Mouse (Mus musculus) kidney, embryonic 14.5 days (tissue): ENCODE data around the gene Abr. TPM values are rescaled to one million over a fixed set of nuclear protein-coding genes. Genes with fewer than 3 reads are reported as not detected.
A peak's percentile ranks its signal among the peaks of the same experiment; 100 is the strongest.

Source experiments
- ATAC-seq: fragments of 200-750 bp; cut with Nextera tagmentation; 2 replicates; pipeline ENCODE4 v1.8.0; 2017; ENCODE audit warnings: moderate number of reproducible peaks, mild to moderate bottlenecking, moderate TSS enrichment, moderate library complexity; ENCODE audit not compliant: low FRiP score, low TSS enrichment
- H3K27ac ChIP-seq: fragments of 300-500 bp; sonication (generic); 2 replicates; pipeline ENCODE4 v1.5.1; 2014; ENCODE audit warnings: low read depth, mild to moderate bottlenecking, low read length, moderate library complexity, mixed read lengths
- H3K27me3 ChIP-seq: fragments of 300-500 bp; sonication (generic); 2 replicates; pipeline ENCODE4 v1.6.1; 2014; ENCODE audit warnings: mild to moderate bottlenecking, low read length; ENCODE audit not compliant: control insufficient read depth, insufficient read depth
- H3K36me3 ChIP-seq: fragments of 300-500 bp; sonication (generic); 2 replicates; pipeline ENCODE4 v1.6.1; 2014; ENCODE audit warnings: low read length, mixed read lengths; ENCODE audit not compliant: control insufficient read depth, insufficient read depth
- H3K4me1 ChIP-seq: fragments of 300-500 bp; sonication (generic); 2 replicates; pipeline ENCODE4 v1.6.1; 2014; ENCODE audit warnings: low read length, mixed read lengths; ENCODE audit not compliant: control insufficient read depth, insufficient read depth
- H3K4me2 ChIP-seq: fragments of 300-500 bp; sonication (generic); replicated peaks from 2 replicates; pipeline ENCODE4 v1.6.1; 2014; ENCODE audit warnings: low read depth, mild to moderate bottlenecking, low read length
- H3K4me3 ChIP-seq: fragments of 300-500 bp; sonication (generic); 2 replicates; pipeline ENCODE4 v1.5.1; 2014; ENCODE audit warnings: mild to moderate bottlenecking, low read length
- H3K9ac ChIP-seq: fragments of 300-500 bp; sonication (generic); 2 replicates; pipeline ENCODE4 v1.6.1; 2014; ENCODE audit warnings: low read depth, mild to moderate bottlenecking, low read length, moderate library complexity
- H3K9me3 ChIP-seq: fragments of 300-500 bp; sonication (generic); 2 replicates; pipeline ENCODE4 v1.6.1; 2016; ENCODE audit warnings: low read length; ENCODE audit not compliant: control insufficient read depth
- WGBS: fragments of 180-500 bp; shearing (Covaris S2); extraction: QIAGEN DNeasy Blood & Tissue Kit; methylation state at CpG from one replicate; pipeline ENCODE4 v1.1.7; 2014; 5-methylcytosine and 5-hydroxymethylcytosine counted together
- polyA plus RNA-seq: library from polyadenylated mRNA; unstranded; fragments of >200 nt; fragmentation: Nextera tagmentation; extraction: Ambion mirVana; gene quantifications from 2 replicates; pipeline ENCODE4 v1.2.1, GENCODE M21; 2014

The Abr gene
- polyA plus RNA-seq, 1 experiment from 2014 or later = 57.7 TPM

GRCm38 (mm10) chr11:76477095-76477525 lies 145.0 kb downstream of the Abr start:
- Histone ChIP-seq H3K4me3 (no peak overlapping the region), H3K27ac (peak overlapping the region; percentile 48; the same call in 1 of the 2 replicates), H3K9me3 (no peaks in the 10 kb centered on the region), H3K36me3 (peaks cover 27% of the 10 kb centered on the region), H3K27me3 (no peaks in the 10 kb centered on the region), H3K4me2 (no peak overlapping the region), H3K9ac (no peak overlapping the region), H3K4me1 (0 out of 2 replicates have a peak, but pooled peaks cover 7% of the 10 kb centered on the region)
- ATAC-seq = peak; percentile 65
- WGBS = 20% methylated on average over 5 of the region's 5 CpGs

DNA sequence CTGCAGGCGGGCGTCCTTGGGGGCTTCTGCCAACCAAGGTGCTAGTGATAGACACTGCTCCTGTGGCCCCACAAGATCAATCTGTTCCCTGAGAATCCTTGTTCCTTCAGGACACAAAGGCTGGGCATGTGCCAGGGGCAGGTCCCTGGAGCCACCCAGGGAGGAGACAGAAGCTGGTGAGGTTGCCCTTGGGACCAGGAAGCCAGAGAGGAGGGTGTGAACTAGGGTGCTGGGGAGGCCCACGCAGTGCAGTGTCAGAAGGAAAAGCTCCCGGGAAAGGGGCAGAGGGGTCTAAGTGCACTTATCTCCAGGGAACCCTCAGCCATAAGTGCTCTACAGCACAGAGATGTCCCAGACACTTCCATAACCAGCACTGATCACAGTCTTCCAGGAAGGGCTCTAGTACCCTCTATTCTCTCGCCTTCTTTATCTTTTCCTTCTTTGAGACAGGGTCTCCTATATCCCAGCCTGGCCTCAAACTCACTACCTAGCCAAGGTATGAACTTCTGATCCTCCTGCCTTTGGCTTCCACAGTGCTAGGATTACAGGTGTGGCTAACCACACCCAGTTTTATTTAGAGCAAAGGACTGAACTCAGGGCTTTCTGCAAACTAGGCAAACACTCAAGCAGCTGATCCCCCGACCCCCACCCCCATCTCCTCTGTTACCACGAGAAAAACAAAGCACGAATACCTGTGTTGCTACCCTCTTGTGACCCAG lies 145.6 kb downstream of the Abr start:
- no peaks in the 10 kb centered on the region for H3K27me3 ChIP-seq
- no peak overlapping the region for H3K4me3 ChIP-seq
- H3K4me2 ChIP-seq = no peak overlapping the region
- H3K36me3 ChIP-seq = peaks cover 29% of the 10 kb centered on the region
- no peaks in the 10 kb centered on the region for H3K9me3 ChIP-seq
- ATAC-seq = peak; percentile 14
- 63% methylated on average over 8 of the region's 8 CpGs for WGBS
- H3K4me1 ChIP-seq = 0 out of 2 replicates have a peak, but pooled peaks cover 5% of the 10 kb centered on the region
- H3K27ac ChIP-seq = no peak overlapping the region; the same call in 1 of the 2 replicates
- no peak overlapping the region for H3K9ac ChIP-seq

DNA sequence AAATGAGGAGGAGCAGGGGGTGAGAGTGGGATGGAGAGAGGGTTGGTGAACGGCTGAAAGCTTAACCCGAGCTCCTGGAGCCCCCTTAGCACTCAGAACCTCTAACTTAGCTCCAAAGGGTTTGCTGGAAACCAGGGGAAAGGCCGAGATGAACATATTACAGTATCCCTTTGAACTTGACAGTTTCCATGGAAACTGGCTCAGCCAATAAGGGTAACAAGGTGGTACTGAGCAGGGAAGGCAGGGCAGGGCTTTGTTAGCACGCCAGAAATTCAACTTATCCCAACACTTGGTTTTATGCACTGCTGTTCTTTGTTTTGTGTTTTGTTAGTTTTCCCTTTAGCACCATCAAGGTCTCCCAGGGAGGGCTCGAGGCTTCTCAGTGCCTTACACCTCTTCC lies 149.5 kb downstream of the Abr start:
- no peak overlapping the region for H3K9ac ChIP-seq
- peaks cover 28% of the 10 kb centered on the region for H3K4me1 ChIP-seq
- H3K27ac ChIP-seq = no peak overlapping the region
- 28% methylated on average over 5 of the region's 5 CpGs for WGBS
- H3K9me3 ChIP-seq = no peaks in the 10 kb centered on the region
- H3K4me3 ChIP-seq = no peak overlapping the region
- H3K27me3 ChIP-seq = no peaks in the 10 kb centered on the region
- no peak for ATAC-seq
- H3K4me2 ChIP-seq = no peak overlapping the region
- peaks cover 15% of the 10 kb centered on the region for H3K36me3 ChIP-seq

DNA sequence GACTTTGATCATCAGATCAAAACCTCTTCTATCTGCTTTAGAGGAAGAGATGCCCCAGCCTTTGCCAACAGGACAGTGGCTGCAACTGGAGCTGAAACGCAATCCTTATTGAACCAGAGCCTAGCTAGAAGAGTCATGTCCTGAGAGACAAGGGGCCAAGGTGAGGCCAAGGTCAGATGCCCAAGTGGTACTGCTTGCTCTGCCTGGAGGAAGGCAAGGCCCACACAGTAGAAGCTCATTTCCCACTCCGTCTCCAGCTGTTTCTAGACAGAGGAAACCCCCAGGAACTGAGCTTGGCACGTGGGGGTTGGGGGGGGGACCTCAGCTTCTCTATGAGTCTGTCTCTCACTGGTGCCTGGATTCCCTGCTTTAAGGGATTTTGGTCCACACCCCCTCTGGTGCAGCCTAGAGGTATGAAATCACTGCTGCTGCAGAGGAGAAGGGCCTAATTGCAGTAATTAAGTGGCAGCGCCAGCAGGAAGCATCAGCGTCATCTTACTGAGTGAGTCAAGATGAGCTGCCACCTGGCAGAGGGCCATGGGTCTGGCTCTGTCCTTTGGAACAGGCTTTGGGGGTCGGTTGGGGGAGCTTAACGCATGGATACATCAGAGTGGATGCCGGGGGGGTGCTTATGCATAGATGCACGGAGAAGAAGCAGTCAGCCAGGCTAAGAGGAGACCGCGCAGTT lies 152.7 kb downstream of the Abr start:
- no peaks in the 10 kb centered on the region for H3K9me3 ChIP-seq
- no peaks in the 10 kb centered on the region for H3K27me3 ChIP-seq
- no peak overlapping the region for H3K4me3 ChIP-seq
- H3K4me2 ChIP-seq = no peak overlapping the region
- 40% methylated on average over 11 of the region's 11 CpGs for WGBS
- H3K36me3 ChIP-seq = peaks cover 7% of the 10 kb centered on the region; the same call in 1 of the 2 replicates
- H3K9ac ChIP-seq = 0 out of 2 replicates have a peak overlapping the region, but pooled peaks have one; percentile 1
- H3K27ac ChIP-seq = 0 out of 2 replicates have a peak overlapping the region, but pooled peaks have one; percentile 8
- no peak for ATAC-seq
- H3K4me1 ChIP-seq = peaks cover 41% of the 10 kb centered on the region

- H3K9ac ChIP-seq = no peak overlapping the region; the same call in 1 of the 2 replicates
Measured at GRCm38 (mm10) chr11:76468347-76468746, 153.8 kb downstream of the Abr start.

DNA sequence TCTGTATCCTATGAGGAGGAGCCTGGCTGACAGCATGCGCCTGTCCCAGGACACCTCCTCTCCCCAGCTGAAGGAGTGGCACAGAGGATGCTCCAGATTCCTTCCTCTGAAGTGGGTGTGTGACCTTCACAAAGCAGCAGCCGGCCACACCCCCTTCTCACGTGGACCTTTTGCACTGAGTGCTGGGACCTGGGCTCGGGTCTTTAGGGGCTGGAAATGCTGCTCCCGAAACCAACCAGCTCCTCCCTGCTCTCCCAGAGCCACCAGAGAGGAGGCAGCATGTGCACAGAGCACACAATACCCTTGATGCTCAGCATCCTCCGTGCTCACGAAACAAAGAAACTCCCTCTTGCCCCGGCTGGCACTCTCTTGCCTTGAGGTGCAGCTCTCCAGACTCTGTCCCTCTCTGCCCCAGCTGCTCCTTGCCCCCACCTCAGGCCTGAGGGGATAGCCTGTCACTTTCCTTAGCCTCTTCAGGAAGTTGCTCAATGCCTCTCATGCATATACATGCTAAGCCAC lies 154.6 kb downstream of the Abr start:
- ATAC-seq = 0 out of 2 replicates have a peak, but pooled peaks have one; percentile 3
- H3K4me3 ChIP-seq = no peak overlapping the region
- H3K4me2 ChIP-seq = no peak overlapping the region; the same call in 1 of the 2 replicates
- peaks cover 16% of the 10 kb centered on the region for H3K36me3 ChIP-seq
- H3K9me3 ChIP-seq = no peaks in the 10 kb centered on the region
- no peak overlapping the region; the same call in 1 of the 2 replicates for H3K9ac ChIP-seq
- 22% methylated on average over 8 of the region's 8 CpGs for WGBS
- H3K27me3 ChIP-seq = no peaks in the 10 kb centered on the region
- peaks cover 41% of the 10 kb centered on the region for H3K4me1 ChIP-seq
- H3K27ac ChIP-seq = peak overlapping the region; percentile 42; the same call in 1 of the 2 replicates

More at GRCm38 (mm10) chr11:76468347-76468746, 153.8 kb downstream of the Abr start:
- Histone ChIP-seq H3K4me2 (no peak overlapping the region), H3K36me3 (peaks cover 9% of the 10 kb centered on the region), H3K4me1 (peaks cover 41% of the 10 kb centered on the region), H3K4me3 (no peak overlapping the region), H3K9me3 (no peaks in the 10 kb centered on the region), H3K27me3 (no peaks in the 10 kb centered on the region), H3K27ac (peak overlapping the region; percentile 3; the same call in 1 of the 2 replicates)
- 10% methylated on average over 6 of the region's 6 CpGs for WGBS
- peak; percentile 47; the same call in 1 of the 2 replicates for ATAC-seq

- H3K36me3 ChIP-seq = peaks cover 20% of the 10 kb centered on the region
- H3K27ac ChIP-seq = peak overlapping the region; percentile 42; the same call in 1 of the 2 replicates
Measured at GRCm38 (mm10) chr11:76467073-76467472, 155.0 kb downstream of the Abr start.

DNA sequence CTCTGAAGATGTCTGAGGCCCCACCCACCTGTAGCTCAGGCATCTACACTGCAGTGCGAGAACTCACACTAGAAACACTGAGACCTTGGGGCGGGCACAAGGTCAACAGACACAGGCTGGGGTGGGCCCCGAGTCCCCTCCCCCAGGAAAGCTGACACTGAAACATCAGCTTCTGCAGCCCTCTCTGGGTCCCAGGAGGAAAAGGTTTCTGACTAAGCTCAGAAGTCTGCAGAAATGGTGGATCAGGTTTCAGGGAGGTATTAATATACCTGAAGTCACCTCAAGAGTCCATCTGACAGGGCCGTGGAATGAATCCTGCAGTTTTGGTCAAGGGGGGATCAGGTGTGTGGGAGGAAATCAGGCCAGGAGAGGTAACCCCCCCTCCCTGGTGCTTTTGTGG lies 156.2 kb downstream of the Abr start:
- H3K9me3 ChIP-seq = no peaks in the 10 kb centered on the region
- peaks cover 27% of the 10 kb centered on the region for H3K36me3 ChIP-seq
- H3K4me1 ChIP-seq = peaks cover 41% of the 10 kb centered on the region
- H3K4me3 ChIP-seq = no peak overlapping the region
- no peak; the same call in 1 of the 2 replicates for ATAC-seq
- 43% methylated on average over 4 of the region's 4 CpGs for WGBS
- H3K27me3 ChIP-seq = no peaks in the 10 kb centered on the region
- no peak overlapping the region for H3K4me2 ChIP-seq
- H3K9ac ChIP-seq = no peak overlapping the region
- no peak overlapping the region for H3K27ac ChIP-seq

More at GRCm38 (mm10) chr11:76467073-76467472, 155.0 kb downstream of the Abr start:
- Histone ChIP-seq H3K9me3 (no peaks in the 10 kb centered on the region), H3K9ac (no peak overlapping the region; the same call in 1 of the 2 replicates), H3K27me3 (no peaks in the 10 kb centered on the region), H3K4me1 (peaks cover 41% of the 10 kb centered on the region), H3K4me2 (no peak overlapping the region), H3K4me3 (no peak overlapping the region)
- 28% methylated on average over 10 of the region's 10 CpGs for WGBS
- 0 out of 2 replicates have a peak, but pooled peaks have one; percentile 3 for ATAC-seq
